Mouse (Mus musculus) hindbrain, embryonic 14.5 days (tissue): ENCODE measurements around the gene Smok3b. TPM values are rescaled to one million over a fixed set of nuclear protein-coding genes. Genes with fewer than 3 reads are reported as not detected.

Experiments
- ATAC-seq: fragments of 200-750 bp; cut with Nextera tagmentation; 2 replicates; pipeline ENCODE4 v1.8.0; 2017; ENCODE audit warnings: moderate number of reproducible peaks, mild to moderate bottlenecking, moderate TSS enrichment, moderate library complexity; ENCODE audit not compliant: low FRiP score
- DNase-seq: peaks from one replicate; pipeline ENCODE4 v3.0.0-alpha.2; 2015; ENCODE audit warnings: low spot score
- H3K27ac ChIP-seq: fragments of 300-500 bp; sonication (generic); 2 replicates; pipeline ENCODE4 v1.5.1; 2014; ENCODE audit warnings: mild to moderate bottlenecking, moderate library complexity
- H3K27me3 ChIP-seq: fragments of 300-500 bp; sonication (generic); 2 replicates; pipeline ENCODE4 v1.6.1; 2014; ENCODE audit warnings: mild to moderate bottlenecking, low read length, mixed read lengths; ENCODE audit not compliant: control insufficient read depth, insufficient read depth
- H3K36me3 ChIP-seq: fragments of 300-500 bp; sonication (generic); replicated peaks from 2 replicates; pipeline ENCODE4 v1.6.1; 2014; ENCODE audit not compliant: control insufficient read depth, insufficient read depth
- H3K4me1 ChIP-seq: fragments of 300-500 bp; sonication (generic); replicated peaks from 2 replicates; pipeline ENCODE4 v1.6.1; 2014; ENCODE audit warnings: antibody characterized with exemption, low read length, mixed read lengths; ENCODE audit not compliant: control insufficient read depth, insufficient read depth
- H3K4me2 ChIP-seq: fragments of 300-500 bp; sonication (generic); replicated peaks from 2 replicates; pipeline ENCODE4 v1.6.1; 2014; ENCODE audit warnings: mild to moderate bottlenecking, moderate library complexity
- H3K4me3 ChIP-seq: fragments of 300-500 bp; sonication (generic); replicated peaks from 2 replicates; pipeline ENCODE4 v1.5.1; 2014; ENCODE audit warnings: mild to moderate bottlenecking, low read length
- H3K9ac ChIP-seq: fragments of 300-500 bp; sonication (generic); 2 replicates; pipeline ENCODE4 v1.6.1; 2014
- H3K9me3 ChIP-seq: fragments of 300-500 bp; sonication (generic); 2 replicates; pipeline ENCODE4 v1.6.1; 2016; ENCODE audit warnings: low read length; ENCODE audit not compliant: control insufficient read depth
- WGBS: fragments of 180-500 bp; shearing (Covaris S2); extraction: QIAGEN DNeasy Blood & Tissue Kit; methylation state at CpG from one replicate; pipeline ENCODE4 v1.1.7; 2014; 5-methylcytosine and 5-hydroxymethylcytosine counted together
- polyA plus RNA-seq: library from polyadenylated mRNA; unstranded; fragments of >200 nt; fragmentation: Nextera tagmentation; extraction: Ambion mirVana; gene quantifications from 2 replicates; pipeline ENCODE4 v1.2.1, GENCODE M21; 2014

Smok3b gene
- polyA plus RNA-seq, 1 experiment from 2014 or later: not detected

- 92% methylated on average over 5 of the region's 5 CpGs for WGBS
- no peaks in the 10 kb centered on the region for H3K9me3 ChIP-seq
- peaks cover 51% of the 10 kb centered on the region for H3K36me3 ChIP-seq
- no peak overlapping the region for H3K9ac ChIP-seq
- H3K4me3 ChIP-seq: no peak overlapping the region
- no peak overlapping the region for H3K27ac ChIP-seq
- no peak overlapping the region for H3K4me2 ChIP-seq
- ATAC-seq (no peak), DNase-seq (no peak)
- H3K4me1 ChIP-seq: peaks cover 23% of the 10 kb centered on the region
- no peaks in the 10 kb centered on the region for H3K27me3 ChIP-seq
These were observed 69.5 kb downstream of the Smok3b start for GRCm38 (mm10) chr5:138090737-138091136.

DNA sequence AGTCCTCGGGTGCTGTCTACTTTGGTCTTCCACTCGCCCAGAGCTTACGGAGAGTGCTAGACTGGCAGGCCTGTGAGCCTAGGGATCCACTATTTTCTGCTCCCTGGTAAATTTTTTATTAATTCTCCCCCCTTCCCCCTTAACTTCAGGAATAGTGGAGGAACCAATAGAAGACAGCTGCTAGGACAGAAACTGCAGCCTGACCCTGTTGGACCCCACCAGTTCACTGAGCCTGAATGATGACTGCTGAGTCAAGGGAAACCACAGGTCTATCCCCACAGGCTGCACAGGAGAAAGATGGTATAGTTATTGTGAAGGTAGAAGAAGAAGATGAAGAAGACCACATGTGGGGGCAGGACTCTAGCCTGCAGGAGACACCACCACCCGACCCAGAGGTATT is 71.5 kb downstream of the Smok3b start:
- H3K27ac ChIP-seq: no peak overlapping the region
- DNase-seq: no peak
- H3K36me3 ChIP-seq: peaks cover 65% of the 10 kb centered on the region
- H3K27me3 ChIP-seq: no peaks in the 10 kb centered on the region
- H3K9me3 ChIP-seq: no peaks in the 10 kb centered on the region
- H3K4me2 ChIP-seq: no peak overlapping the region
- no peak overlapping the region for H3K4me3 ChIP-seq
- no peak for ATAC-seq
- 93% methylated on average over 4 of the region's 4 CpGs for WGBS
- H3K4me1 ChIP-seq: peaks cover 3% of the 10 kb centered on the region; the same call in 1 of the 2 replicates
- H3K9ac ChIP-seq: no peak overlapping the region

- ATAC-seq (no peak), DNase-seq (no peak)
- H3K36me3 ChIP-seq: peaks cover 69% of the 10 kb centered on the region
- H3K9ac ChIP-seq: no peak overlapping the region
- no peaks in the 10 kb centered on the region for H3K9me3 ChIP-seq
- H3K4me1 ChIP-seq: no peaks in the 10 kb centered on the region
- no peak overlapping the region for H3K4me3 ChIP-seq
- H3K4me2 ChIP-seq: no peak overlapping the region
- no peaks in the 10 kb centered on the region for H3K27me3 ChIP-seq
- no peak overlapping the region for H3K27ac ChIP-seq
- WGBS: 97% methylated on average over 6 of the region's 6 CpGs
These were observed 73.2 kb downstream of the Smok3b start for GRCm38 (mm10) chr5:138094474-138094873.

Other genes starting within 250 kb of the Smok3b start
- 51.1 and 58.7 TPM in 2 replicates for gene Ppp1r35, start 242.6 kb upstream of the Smok3b start, polyA plus RNA-seq
- 11.0 and 11.7 TPM in 2 replicates for gene Mepce, start 233.8 kb upstream of the Smok3b start, polyA plus RNA-seq
- gene Zcwpw1, start 233.6 kb upstream of the Smok3b start, polyA plus RNA-seq: 7.9 and 8.3 TPM in 2 replicates
- gene Pilra, start 185.1 kb upstream of the Smok3b start, polyA plus RNA-seq: 0.40 and 0.62 TPM in 2 replicates
- gene Pilrb1, start 163.3 kb upstream of the Smok3b start, polyA plus RNA-seq: not detected in 2 replicates
- not detected in 2 replicates for gene Pilrb2, start 149.6 kb upstream of the Smok3b start, polyA plus RNA-seq
- not detected in 2 replicates for gene Cyp3a13, start 99.8 kb upstream of the Smok3b start, polyA plus RNA-seq
- gene Gjc3, start 58.3 kb upstream of the Smok3b start, polyA plus RNA-seq: 0.80 and 1.2 TPM in 2 replicates
- not detected in 2 replicates for gene Azgp1, start 39.9 kb upstream of the Smok3b start, polyA plus RNA-seq
- not detected in 2 replicates for gene Smok3a, start 168 bp upstream of the Smok3b start, polyA plus RNA-seq
- gene Smok3c, start 31.8 kb downstream of the Smok3b start, polyA plus RNA-seq: not detected in 2 replicates
- 31.2 and 34.1 TPM in 2 replicates for gene Zkscan1, start 63.7 kb downstream of the Smok3b start, polyA plus RNA-seq
- gene Zscan21, start 95.5 kb downstream of the Smok3b start, polyA plus RNA-seq: 84.0 and 88.2 TPM in 2 replicates
- 17.9 and 21.4 TPM in 2 replicates for gene Zfp113, start 134.3 kb downstream of the Smok3b start, polyA plus RNA-seq
- gene Cops6, start 139.6 kb downstream of the Smok3b start, polyA plus RNA-seq: 239 and 253 TPM in 2 replicates
- 15.2 and 15.5 TPM in 2 replicates for gene Ap4m1, start 150.6 kb downstream of the Smok3b start, polyA plus RNA-seq
- gene Mcm7, start 151.0 kb downstream of the Smok3b start, polyA plus RNA-seq: 71.6 and 78.1 TPM in 2 replicates
- 67.1 and 72.8 TPM in 2 replicates for gene Taf6, start 166.0 kb downstream of the Smok3b start, polyA plus RNA-seq
- 29.5 and 31.5 TPM in 2 replicates for gene Cnpy4, start 166.1 kb downstream of the Smok3b start, polyA plus RNA-seq
- 12.5 and 13.6 TPM in 2 replicates for gene Mblac1, start 172.9 kb downstream of the Smok3b start, polyA plus RNA-seq
- gene Nxpe5, start 204.5 kb downstream of the Smok3b start, polyA plus RNA-seq: 0.07 TPM in 1 of 2 replicates, not detected in the other
- gene Lamtor4, start 234.1 kb downstream of the Smok3b start, polyA plus RNA-seq: 74.7 and 85.0 TPM in 2 replicates
- gene BC037034, start 242.6 kb downstream of the Smok3b start, polyA plus RNA-seq: 19.5 and 19.7 TPM in 2 replicates